Mouse (Mus musculus) megakaryocyte, embryonic 14.5 days (primary cell): ENCODE measurements around the gene Tenm3.

Experiments used
- FLI1 ChIP-seq: IDR thresholded peaks from 2 replicates; pipeline ENCODE4 v1.6.1; 2012; ENCODE audit warnings: low read length, inconsistent platforms, mixed read lengths
- GATA1 ChIP-seq: IDR thresholded peaks from 3 replicates; pipeline ENCODE4 v1.6.1; 2012; ENCODE audit warnings: mixed read lengths, low read length, inconsistent platforms, borderline replicate concordance

- TF ChIP-seq GATA1 (no peak), FLI1 (no peak)
Observed at GRCm38 (mm10) chr8:48319674-48320073, 524.1 kb downstream of the Tenm3 start.
